Mouse (Mus musculus) liver, embryonic 11.5 days (tissue): ENCODE measurements around the gene Lama4. TPM values are rescaled to one million over a fixed set of nuclear protein-coding genes. Genes with fewer than 3 reads are reported as not detected.

Experiments
- ATAC-seq: fragments of 200-750 bp; cut with Nextera tagmentation; replicated peaks from 2 replicates; pipeline ENCODE4 v1.8.0; 2017; ENCODE audit warnings: moderate number of reproducible peaks, mild to moderate bottlenecking, moderate TSS enrichment, moderate library complexity; ENCODE audit not compliant: low FRiP score
- DNase-seq: peaks from one replicate; pipeline ENCODE4 v3.0.0-alpha.2; 2017; ENCODE audit warnings: low spot score
- H3K27ac ChIP-seq: fragments of 300-500 bp; sonication (generic); 2 replicates; pipeline ENCODE4 v1.5.1; 2014; ENCODE audit warnings: mild to moderate bottlenecking, low read depth, low read length, control low read depth
- H3K27me3 ChIP-seq: fragments of 300-500 bp; sonication (generic); replicated peaks from 2 replicates; pipeline ENCODE4 v1.6.1; 2014; ENCODE audit warnings: low read length, mixed read lengths; ENCODE audit not compliant: control insufficient read depth, insufficient read depth
- H3K36me3 ChIP-seq: fragments of 300-500 bp; sonication (generic); 2 replicates; pipeline ENCODE4 v1.6.1; 2014; ENCODE audit warnings: mild to moderate bottlenecking, low read length, moderate library complexity, mixed read lengths; ENCODE audit not compliant: control insufficient read depth, insufficient read depth
- H3K4me1 ChIP-seq: fragments of 300-500 bp; sonication (generic); replicated peaks from 2 replicates; pipeline ENCODE4 v1.6.1; 2014; ENCODE audit warnings: low read length, mixed read lengths; ENCODE audit not compliant: control insufficient read depth, insufficient read depth
- H3K4me2 ChIP-seq: fragments of 300-500 bp; sonication (generic); 2 replicates; pipeline ENCODE4 v1.6.1; 2014; ENCODE audit warnings: mild to moderate bottlenecking, control low read depth, moderate library complexity
- H3K4me3 ChIP-seq: fragments of 300-500 bp; sonication (generic); 2 replicates; pipeline ENCODE4 v1.5.1; 2014; ENCODE audit warnings: low read depth, low read length, control low read depth
- H3K9ac ChIP-seq: fragments of 300-500 bp; sonication (generic); 2 replicates; pipeline ENCODE4 v1.6.1; 2014; ENCODE audit warnings: low read depth, low read length, control low read depth
- H3K9me3 ChIP-seq: fragments of 300-500 bp; sonication (generic); 2 replicates; pipeline ENCODE4 v1.6.1; 2016; ENCODE audit warnings: low read length, inconsistent platforms, mixed read lengths; ENCODE audit not compliant: control insufficient read depth
- WGBS: fragments of 180-500 bp; shearing (Covaris S2); extraction: QIAGEN DNeasy Blood & Tissue Kit; methylation state at CpG from one replicate; pipeline ENCODE4 v1.1.7; 2014; 5-methylcytosine and 5-hydroxymethylcytosine counted together
- polyA plus RNA-seq: library from polyadenylated mRNA; unstranded; fragments of >200 nt; fragmentation: Nextera tagmentation; extraction: Ambion mirVana; gene quantifications from 2 replicates; pipeline ENCODE4 v1.2.1, GENCODE M21; 2014

Lama4 gene
- 6.1 and 7.0 TPM in 2 replicates for polyA plus RNA-seq

GRCm38 (mm10) chr10:38965075-38965781, at the start of gene Lama4:
Lama4 (plus strand) TSS chr10:38965515.
- Histone ChIP-seq H3K4me3 (peak within 1 kb of the TSS; percentile 41), H3K4me1 (no peaks in the 10 kb centered on the region), H3K9me3 (no peaks in the 10 kb centered on the region), H3K36me3 (no peaks in the 10 kb centered on the region), H3K27me3 (no peaks in the 10 kb centered on the region), H3K27ac (no peak within 1 kb of the TSS), H3K4me2 (peak within 1 kb of the TSS; percentile 68), H3K9ac (peak within 1 kb of the TSS; percentile 14; the same call in 1 of the 2 replicates)
- peak; percentile 32 for DNase-seq
- 4% methylated on average over 23 of the region's 24 CpGs for WGBS
- ATAC-seq, result peak; percentile 49; the same call in 1 of the 2 replicates

GRCm38 (mm10) chr10:38916027-38916617, 49.2 kb upstream of the Lama4 start:
- ATAC-seq (no peak), DNase-seq (no peak)
- Histone ChIP-seq H3K9me3 (no peaks in the 10 kb centered on the region), H3K27me3 (no peaks in the 10 kb centered on the region), H3K4me2 (no peak overlapping the region), H3K27ac (no peak overlapping the region), H3K4me3 (no peak overlapping the region), H3K9ac (no peak overlapping the region), H3K4me1 (no peaks in the 10 kb centered on the region), H3K36me3 (no peaks in the 10 kb centered on the region)
- 52% methylated on average over 4 of the region's 4 CpGs for WGBS

GRCm38 (mm10) chr10:38928940-38929697, 36.2 kb upstream of the Lama4 start:
- H3K27ac ChIP-seq, result no peak overlapping the region
- no peak overlapping the region for H3K4me2 ChIP-seq
- DNase-seq (no peak), ATAC-seq (no peak)
- H3K4me3 ChIP-seq, result no peak overlapping the region
- H3K4me1 ChIP-seq, result no peaks in the 10 kb centered on the region
- H3K27me3 ChIP-seq, result no peaks in the 10 kb centered on the region
- H3K9ac ChIP-seq, result no peak overlapping the region
- WGBS, result 74% methylated on average over 6 of the region's 6 CpGs
- H3K36me3 ChIP-seq, result no peaks in the 10 kb centered on the region
- H3K9me3 ChIP-seq, result no peaks in the 10 kb centered on the region

GRCm38 (mm10) chr10:38944701-38945100, 20.6 kb upstream of the Lama4 start:
- ATAC-seq (no peak), DNase-seq (no peak)
- Histone ChIP-seq H3K27me3 (no peaks in the 10 kb centered on the region), H3K4me3 (no peak overlapping the region), H3K9ac (no peak overlapping the region), H3K4me1 (no peaks in the 10 kb centered on the region), H3K36me3 (no peaks in the 10 kb centered on the region), H3K9me3 (no peaks in the 10 kb centered on the region), H3K27ac (no peak overlapping the region), H3K4me2 (no peak overlapping the region)
- WGBS, result 61% methylated on average over 2 of the region's 2 CpGs

GRCm38 (mm10) chr10:38961920-38962319, 3.4 kb upstream of the Lama4 start:
- Histone ChIP-seq H3K36me3 (no peaks in the 10 kb centered on the region), H3K9me3 (no peaks in the 10 kb centered on the region), H3K4me2 (no peak overlapping the region), H3K27ac (no peak overlapping the region), H3K27me3 (no peaks in the 10 kb centered on the region), H3K4me1 (no peaks in the 10 kb centered on the region), H3K4me3 (no peak overlapping the region), H3K9ac (no peak overlapping the region)
- DNase-seq (no peak), ATAC-seq (no peak)
- WGBS, result 33% methylated on average over 2 of the region's 2 CpGs

GRCm38 (mm10) chr10:38964719-38965074, 618 bp upstream of the Lama4 start:
- H3K4me2 ChIP-seq, result no peak overlapping the region
- no peak overlapping the region for H3K27ac ChIP-seq

GRCm38 (mm10) chr10:38965857-38966256, 542 bp downstream of the Lama4 start:
- no peak for DNase-seq
- no peak overlapping the region; the same call in 1 of the 2 replicates for H3K9ac ChIP-seq
- no peaks in the 10 kb centered on the region for H3K4me1 ChIP-seq
- WGBS, result 5% methylated on average over 14 of the region's 14 CpGs
- H3K9me3 ChIP-seq, result no peaks in the 10 kb centered on the region
- no peaks in the 10 kb centered on the region for H3K27me3 ChIP-seq
- ATAC-seq, result 0 out of 2 replicates have a peak, but pooled peaks have one; percentile 31
- H3K4me2 ChIP-seq, result peak overlapping the region; percentile 68
- H3K27ac ChIP-seq, result no peak overlapping the region
- peak overlapping the region; percentile 41 for H3K4me3 ChIP-seq
- no peaks in the 10 kb centered on the region for H3K36me3 ChIP-seq

More at GRCm38 (mm10) chr10:38964719-38965074, 618 bp upstream of the Lama4 start:
- Histone ChIP-seq H3K4me3 (no peak overlapping the region), H3K9me3 (no peaks in the 10 kb centered on the region), H3K27me3 (no peaks in the 10 kb centered on the region), H3K36me3 (no peaks in the 10 kb centered on the region), H3K9ac (no peak overlapping the region), H3K4me1 (no peaks in the 10 kb centered on the region)
- DNase-seq (no peak), ATAC-seq (no peak)
- WGBS, result 60% methylated on average over 4 of the region's 4 CpGs

- no peaks in the 10 kb centered on the region for H3K27me3 ChIP-seq
- no peak overlapping the region for H3K27ac ChIP-seq
- peak overlapping the region; percentile 68 for H3K4me2 ChIP-seq
- no peak overlapping the region for H3K9ac ChIP-seq
- 73% methylated on average over 2 of the region's 2 CpGs for WGBS
- H3K4me3 ChIP-seq, result no peak overlapping the region; the same call in 1 of the 2 replicates
- H3K9me3 ChIP-seq, result no peaks in the 10 kb centered on the region
- no peak for ATAC-seq
- H3K4me1 ChIP-seq, result no peaks in the 10 kb centered on the region
- DNase-seq, result no peak
- H3K36me3 ChIP-seq, result no peaks in the 10 kb centered on the region
Observed at GRCm38 (mm10) chr10:38966646-38967045, 1.3 kb downstream of the Lama4 start.
